Mouse (Mus musculus) MEL (cell line): ENCODE measurements around the gene Fbxl22. TPM values are rescaled to one million over a fixed set of nuclear protein-coding genes. Genes with fewer than 3 reads are reported as not detected.

Experiments
- DNase-seq: peaks from one replicate; pipeline ENCODE4 v3.0.0; 2011; ENCODE audit warnings: low read depth, low spot score
- H3K27ac ChIP-seq: 2 replicates; pipeline ENCODE4 v1.5.1; 2012; ENCODE audit warnings: low read depth, mild to moderate bottlenecking, control low read depth, low read length, moderate library complexity; ENCODE audit not compliant: control insufficient read depth
- H3K27me3 ChIP-seq, 2 experiments: fragments of 150-350 bp in 1 of 2; sonication (generic) in 1 of 2; 2 replicates each; pipeline ENCODE4 v1.6.1; 2012; ENCODE audit warnings: low read length in 2 of 2, mild to moderate bottlenecking in 2 of 2, improper control_type of control experiment in 1 of 2, moderate library complexity in 1 of 2; ENCODE audit not compliant: insufficient read depth in 2 of 2, control insufficient read depth in 1 of 2
- H3K36me3 ChIP-seq, 2 experiments: 2 replicates each; pipeline ENCODE4 v1.6.1; 2012 to 2014; ENCODE audit warnings: low read length in 2 of 2, improper control_type of control experiment in 1 of 2, inconsistent platforms in 1 of 2, mild to moderate bottlenecking in 1 of 2; ENCODE audit not compliant: insufficient read depth in 2 of 2, control insufficient read depth in 1 of 2
- H3K4me1 ChIP-seq, 2 experiments: fragments of 150-350 bp in 1 of 2; sonication (generic) in 1 of 2; 2 replicates each; pipeline ENCODE4 v1.6.1; 2012; ENCODE audit warnings: low read length in 2 of 2, improper control_type of control experiment in 1 of 2, mild to moderate bottlenecking in 1 of 2; ENCODE audit not compliant: insufficient read depth in 2 of 2, control insufficient read depth in 1 of 2
- H3K4me3 ChIP-seq, 2 experiments: fragments of 150-350 bp in 1 of 2; sonication (generic) in 1 of 2; 2 replicates each; pipeline ENCODE4 v1.5.1; 2012; ENCODE audit warnings: low read depth in 2 of 2, low read length in 2 of 2, mild to moderate bottlenecking in 2 of 2, moderate library complexity in 2 of 2, control low read depth in 1 of 2, improper control_type of control experiment in 1 of 2; ENCODE audit not compliant: control insufficient read depth in 1 of 2, insufficient read depth in 1 of 2
- H3K79me2 ChIP-seq: 2 replicates; pipeline ENCODE4 v1.6.1; 2012; ENCODE audit warnings: mild to moderate bottlenecking, low read length, moderate library complexity; ENCODE audit not compliant: control insufficient read depth, poor library complexity, insufficient read depth
- H3K9ac ChIP-seq: 2 replicates; pipeline ENCODE4 v1.6.1; 2012; ENCODE audit warnings: low read depth, mild to moderate bottlenecking, control low read depth, low read length, moderate library complexity; ENCODE audit not compliant: control insufficient read depth, poor library complexity, severe bottlenecking
- H3K9me3 ChIP-seq: fragments of 150-350 bp; sonication (generic); replicated peaks from 2 replicates; pipeline ENCODE4 v1.6.1; 2012; ENCODE audit warnings: mild to moderate bottlenecking, low read length, improper control_type of control experiment, moderate library complexity; ENCODE audit not compliant: insufficient read depth
- BHLHE40 ChIP-seq: IDR thresholded peaks from 2 replicates; pipeline ENCODE4 v1.6.1; 2012; ENCODE audit warnings: low read depth, mild to moderate bottlenecking, inconsistent platforms, low read length, improper control_type of control experiment, borderline replicate concordance
- CHD1 ChIP-seq: IDR thresholded peaks from 2 replicates; pipeline ENCODE4 v1.6.1; 2012; ENCODE audit warnings: low read depth, mild to moderate bottlenecking, inconsistent platforms, low read length, improper control_type of control experiment
- CHD2 ChIP-seq: IDR thresholded peaks from 2 replicates; pipeline ENCODE4 v1.6.1; 2011; ENCODE audit warnings: low read length, improper control_type of control experiment
- CTCF ChIP-seq, 3 experiments: IDR thresholded peaks in 2 of 3; conservative IDR thresholded peaks in 1 of 3; 2 replicates each; pipeline ENCODE4 v1.5.1; 2011 to 2012; ENCODE audit warnings: low read length in 3 of 3, low read depth in 2 of 3, mild to moderate bottlenecking in 2 of 3, improper control_type of control experiment in 1 of 3, inconsistent platforms in 1 of 3, mixed read lengths in 1 of 3, moderate library complexity in 1 of 3; ENCODE audit not compliant: control insufficient read depth in 1 of 3, insufficient read depth in 1 of 3, poor library complexity in 1 of 3, severe bottlenecking in 1 of 3
- E2F4 ChIP-seq: IDR thresholded peaks from 2 replicates; pipeline ENCODE4 v1.6.1; 2011; ENCODE audit warnings: low read depth, low read length, improper control_type of control experiment, borderline replicate concordance
- ELF1 ChIP-seq: IDR thresholded peaks from 2 replicates; pipeline ENCODE4 v1.6.1; 2014; ENCODE audit warnings: low read depth, mild to moderate bottlenecking, inconsistent platforms, low read length, improper control_type of control experiment, moderate library complexity
- EP300 ChIP-seq, 2 experiments: IDR thresholded peaks; 2 replicates each; pipeline ENCODE4 v1.6.1; 2011; ENCODE audit warnings: improper control_type of control experiment in 2 of 2, low read length in 2 of 2, low read depth in 1 of 2, mild to moderate bottlenecking in 1 of 2
- ETS1 ChIP-seq: IDR thresholded peaks from 2 replicates; pipeline ENCODE4 v1.6.1; 2012; ENCODE audit warnings: low read depth, mild to moderate bottlenecking, inconsistent platforms, low read length, improper control_type of control experiment, moderate library complexity
- GABPA ChIP-seq: IDR thresholded peaks from 2 replicates; pipeline ENCODE4 v1.6.1; 2012; ENCODE audit warnings: low read depth, mild to moderate bottlenecking, inconsistent platforms, low read length, improper control_type of control experiment, moderate library complexity
- GATA1 ChIP-seq: IDR thresholded peaks from 2 replicates; pipeline ENCODE4 v1.6.1; 2011; ENCODE audit warnings: low read depth, low read length, improper control_type of control experiment
- HCFC1 ChIP-seq: IDR thresholded peaks from 2 replicates; pipeline ENCODE4 v1.6.1; 2012; ENCODE audit warnings: low read depth, mild to moderate bottlenecking, inconsistent platforms, low read length, improper control_type of control experiment, moderate library complexity
- JUND ChIP-seq: IDR thresholded peaks from 2 replicates; pipeline ENCODE4 v1.6.1; 2011; ENCODE audit warnings: low read depth, mild to moderate bottlenecking, improper control_type of control experiment, low read length
- KAT2A ChIP-seq: conservative IDR thresholded peaks from 2 replicates; pipeline ENCODE4 v1.6.1; 2012; ENCODE audit warnings: low read depth, low read length, improper control_type of control experiment, inconsistent platforms
- MAFK ChIP-seq: IDR thresholded peaks from 2 replicates; pipeline ENCODE4 v1.6.1; 2011; ENCODE audit warnings: low read depth, mild to moderate bottlenecking, low read length, improper control_type of control experiment, borderline replicate concordance
- MAZ ChIP-seq: IDR thresholded peaks from 2 replicates; pipeline ENCODE4 v1.6.1; 2012; ENCODE audit warnings: low read depth, mild to moderate bottlenecking, inconsistent platforms, low read length, improper control_type of control experiment
- MEF2A ChIP-seq: IDR thresholded peaks from 2 replicates; pipeline ENCODE4 v1.6.1; 2014; ENCODE audit warnings: low read depth, mild to moderate bottlenecking, inconsistent platforms, low read length, improper control_type of control experiment; ENCODE audit not compliant: poor library complexity, insufficient replicate concordance, severe bottlenecking; ENCODE audit errors: extremely low read depth
- MXI1 ChIP-seq: IDR thresholded peaks from 2 replicates; pipeline ENCODE4 v1.6.1; 2011; ENCODE audit warnings: mild to moderate bottlenecking, low read depth, low read length, improper control_type of control experiment
- MYB ChIP-seq: IDR thresholded peaks from 2 replicates; pipeline ENCODE4 v1.6.1; 2011; ENCODE audit warnings: mild to moderate bottlenecking, low read depth, low read length, improper control_type of control experiment
- MYC ChIP-seq: IDR thresholded peaks from 2 replicates; pipeline ENCODE4 v1.6.1; 2011; ENCODE audit warnings: low read depth, mild to moderate bottlenecking, low read length, improper control_type of control experiment, moderate library complexity
- NELFE ChIP-seq: IDR thresholded peaks from 2 replicates; pipeline ENCODE4 v1.6.1; 2011; ENCODE audit warnings: low read depth, low read length, improper control_type of control experiment
- NRF1 ChIP-seq: IDR thresholded peaks from 2 replicates; pipeline ENCODE4 v1.6.1; 2014; ENCODE audit warnings: low read depth, mild to moderate bottlenecking, inconsistent platforms, low read length, improper control_type of control experiment, moderate library complexity; ENCODE audit not compliant: poor library complexity, insufficient read depth, severe bottlenecking
- POLR2A ChIP-seq, 2 experiments: IDR thresholded peaks; 2 replicates each; pipeline ENCODE4 v1.6.1; 2011 to 2012; ENCODE audit warnings: low read length in 2 of 2, mild to moderate bottlenecking in 2 of 2, control low read depth in 1 of 2, improper control_type of control experiment in 1 of 2, low read depth in 1 of 2, moderate library complexity in 1 of 2; ENCODE audit not compliant: control insufficient read depth in 1 of 2, insufficient read depth in 1 of 2, poor library complexity in 1 of 2
- POLR2AphosphoS2 ChIP-seq: IDR thresholded peaks from 2 replicates; pipeline ENCODE4 v1.6.1; 2011; ENCODE audit warnings: low read length, improper control_type of control experiment
- POLR2AphosphoS5 ChIP-seq: IDR thresholded peaks from 2 replicates; pipeline ENCODE4 v1.6.1; 2012; ENCODE audit warnings: low read depth, borderline replicate concordance, mild to moderate bottlenecking, inconsistent platforms, low read length, moderate library complexity, mixed read lengths
- RAD21 ChIP-seq: IDR thresholded peaks from 2 replicates; pipeline ENCODE4 v1.6.1; 2011; ENCODE audit warnings: mild to moderate bottlenecking, low read depth, low read length, improper control_type of control experiment
- RCOR1 ChIP-seq: IDR thresholded peaks from 2 replicates; pipeline ENCODE4 v1.6.1; 2012; ENCODE audit warnings: low read depth, mild to moderate bottlenecking, inconsistent platforms, low read length, improper control_type of control experiment
- SIN3A ChIP-seq: IDR thresholded peaks from 2 replicates; pipeline ENCODE4 v1.6.1; 2012; ENCODE audit warnings: low read length, improper control_type of control experiment, inconsistent platforms
- SMC3 ChIP-seq: IDR thresholded peaks from 2 replicates; pipeline ENCODE4 v1.6.1; 2011; ENCODE audit warnings: low read depth, low read length, improper control_type of control experiment
- TAL1 ChIP-seq: IDR thresholded peaks from 2 replicates; pipeline ENCODE4 v1.6.1; 2012; ENCODE audit warnings: mild to moderate bottlenecking, inconsistent platforms, low read length, moderate library complexity, mixed read lengths
- TBP ChIP-seq: IDR thresholded peaks from 2 replicates; pipeline ENCODE4 v1.8.0; 2011; ENCODE audit warnings: low read depth, low read length, improper control_type of control experiment
- TCF12 ChIP-seq: IDR thresholded peaks from 2 replicates; pipeline ENCODE4 v1.6.1; 2014; ENCODE audit warnings: low read depth, mild to moderate bottlenecking, inconsistent platforms, low read length, improper control_type of control experiment, moderate library complexity
- UBTF ChIP-seq: IDR thresholded peaks from 2 replicates; pipeline ENCODE4 v1.6.1; 2012; ENCODE audit warnings: low read depth, mild to moderate bottlenecking, inconsistent platforms, low read length, improper control_type of control experiment, moderate library complexity, borderline replicate concordance; ENCODE audit not compliant: insufficient read depth
- USF1 ChIP-seq: IDR thresholded peaks from 2 replicates; pipeline ENCODE4 v1.6.1; 2014; ENCODE audit warnings: low read depth, mild to moderate bottlenecking, inconsistent platforms, low read length, improper control_type of control experiment, moderate library complexity
- USF2 ChIP-seq, 2 experiments: IDR thresholded peaks; 2 replicates each; pipeline ENCODE4 v1.6.1; 2011 to 2012; ENCODE audit warnings: improper control_type of control experiment in 2 of 2, low read length in 2 of 2, borderline replicate concordance in 1 of 2, inconsistent platforms in 1 of 2, low read depth in 1 of 2, mild to moderate bottlenecking in 1 of 2; ENCODE audit not compliant: insufficient read depth in 1 of 2
- ZC3H11A ChIP-seq: IDR thresholded peaks from 2 replicates; pipeline ENCODE4 v1.6.1; 2012; ENCODE audit warnings: low read depth, mild to moderate bottlenecking, inconsistent platforms, low read length, improper control_type of control experiment
- ZKSCAN1 ChIP-seq: IDR thresholded peaks from 2 replicates; pipeline ENCODE4 v1.6.1; 2012; ENCODE audit warnings: low read depth, mild to moderate bottlenecking, inconsistent platforms, low read length, improper control_type of control experiment, moderate library complexity
- ZMIZ1 ChIP-seq: IDR thresholded peaks from 2 replicates; pipeline ENCODE4 v1.6.1; 2012; ENCODE audit warnings: low read depth, mild to moderate bottlenecking, inconsistent platforms, low read length, improper control_type of control experiment, moderate library complexity
- ZNF384 ChIP-seq: IDR thresholded peaks from 2 replicates; pipeline ENCODE4 v1.6.1; 2012; ENCODE audit warnings: low read depth, mild to moderate bottlenecking, inconsistent platforms, low read length, improper control_type of control experiment
- polyA plus RNA-seq, 2 experiments: library from polyadenylated mRNA; stranded (reverse) in 1 of 2; unstranded in 1 of 2; fragments of >175 nt in 1 of 2; fragments of >200 nt in 1 of 2; gene quantifications; 2 replicates each; pipeline versions ENCODE4 v1.2.1 to v1.2.4; 2012; ENCODE audit warnings: low replicate concordance in 2 of 2, low read depth in 1 of 2; ENCODE audit not compliant: insufficient read length in 2 of 2, insufficient read depth in 1 of 2, missing spikeins in 1 of 2
- total RNA-seq: library from RNA; depleted of rRNA; stranded (reverse); fragments of 300-350 nt; gene quantifications from 2 replicates; pipeline ENCODE4 v1.2.3, GENCODE M21; 2012

Gene Fbxl22
- total and polyA plus RNA-seq, 3 experiments, result 0.35 to 0.47 TPM; not detected in 1

DNA sequence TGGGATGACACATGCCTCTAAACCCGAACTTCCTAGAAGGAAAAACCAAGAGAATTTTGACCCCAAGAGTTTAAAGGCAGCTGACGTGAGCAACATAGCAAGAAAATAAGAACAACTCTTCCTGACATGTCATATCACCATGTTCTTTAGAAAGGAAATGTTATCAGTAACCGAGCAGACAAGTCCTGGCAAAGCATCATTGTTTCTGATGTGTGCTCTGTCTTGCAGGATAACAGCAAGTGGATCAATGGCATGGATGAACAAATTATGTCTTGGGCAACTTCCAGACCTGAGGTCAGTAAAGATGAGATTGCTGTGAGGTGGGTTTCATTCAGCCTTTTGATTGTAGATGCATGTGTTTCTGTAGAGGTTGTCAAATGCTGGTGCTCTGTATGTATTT lies 31.0 kb downstream of the Fbxl22 start:
- peak; percentile 64 for DNase-seq
- H3K36me3 ChIP-seq, result peaks cover 16 to 44% of the 10 kb centered on the region in 2 experiments
- no peaks in the 10 kb centered on the region for H3K9me3 ChIP-seq
- no peak overlapping the region for H3K9ac ChIP-seq
- no peak overlapping the region for H3K27ac ChIP-seq
- no peaks in the 10 kb centered on the region for H3K79me2 ChIP-seq
- H3K4me3 ChIP-seq, result no peak overlapping the region
- H3K4me1 ChIP-seq, result peaks cover 0 to 4% of the 10 kb centered on the region in 2 experiments; a peak in 2 of 4 replicates
- H3K27me3 ChIP-seq, result no peaks in the 10 kb centered on the region
- TF ChIP-seq MAZ, result no peak
- TF ChIP-seq KAT2A, result no peak
- no peak for TF ChIP-seq CHD2
- TF ChIP-seq RCOR1, result peak; percentile 79; the same call in 1 of the 2 replicates
- TF ChIP-seq ZC3H11A, result no peak
- TF ChIP-seq MYB, result no peak
- no peak for TF ChIP-seq GABPA
- TF ChIP-seq TBP, result no peak
- TF ChIP-seq UBTF, result no peak
- no peak for TF ChIP-seq MYC
- TF ChIP-seq RAD21, result no peak
- TF ChIP-seq HCFC1, result no peak
- TF ChIP-seq NELFE, result no peak
- TF ChIP-seq JUND, result no peak
- no peak for TF ChIP-seq BHLHE40
- no peak for TF ChIP-seq MAFK
- no peak for TF ChIP-seq POLR2A (IDR thresholded peaks at IDR 0.05; ENCODE audit: control insufficient read depth in 1 of 2, insufficient read depth in 1 of 2, low read depth in 1 of 2, low read length in 2 of 2, poor library complexity in 1 of 2)
- peak; percentile 62; the same call in 1 of the 2 replicates for TF ChIP-seq MXI1
- TF ChIP-seq USF2 (IDR thresholded peaks at IDR 0.05; ENCODE audit: borderline replicate concordance in 1 of 2, insufficient read depth in 1 of 2, low read depth in 1 of 2, low read length in 2 of 2), result no peak
- TF ChIP-seq NRF1, result no peak
- no peak for TF ChIP-seq ZKSCAN1
- no peak for TF ChIP-seq CHD1
- TF ChIP-seq SIN3A, result peak; percentile 63; the same call in 1 of the 2 replicates
- no peak for TF ChIP-seq MEF2A
- TF ChIP-seq CTCF (IDR thresholded peaks at IDR 0.05 in 2 of 3, conservative IDR thresholded peaks at IDR 0.05 in 1 of 3; ENCODE audit: control insufficient read depth in 1 of 3, insufficient read depth in 1 of 3, low read depth in 2 of 3, low read length in 3 of 3, poor library complexity in 1 of 3, severe bottlenecking in 1 of 3), result no peak
- TF ChIP-seq ETS1, result peak; percentile 73; the same call in 1 of the 2 replicates
- peak; percentile 76 for TF ChIP-seq TAL1
- no peak for TF ChIP-seq E2F4
- TF ChIP-seq EP300 (IDR thresholded peaks at IDR 0.05; ENCODE audit: low read depth in 1 of 2, low read length in 2 of 2), result peak; percentile 87 to 88
- TF ChIP-seq GATA1, result peak; percentile 85
- no peak for TF ChIP-seq ZNF384
- no peak for TF ChIP-seq SMC3
- TF ChIP-seq TCF12, result peak; percentile 92
- TF ChIP-seq USF1, result no peak
- no peak for TF ChIP-seq POLR2AphosphoS2
- 0 out of 2 replicates have a peak, but pooled peaks have one; percentile 17 for TF ChIP-seq ELF1
- no peak for TF ChIP-seq POLR2AphosphoS5
- no peak for TF ChIP-seq ZMIZ1
